Mouse (Mus musculus) CH12.LX (cell line): Measurements from ENCODE around the gene Pilrb1. TPM values are rescaled to one million over a fixed set of nuclear protein-coding genes. Genes with fewer than 3 reads are reported as not detected.

ENCODE experiments used
- DNase-seq: peaks from one replicate; pipeline ENCODE4 v3.0.0-alpha.2; 2013; ENCODE audit errors: extremely low read depth
- H3K27ac ChIP-seq: 2 replicates; pipeline ENCODE4 v1.5.1; 2012; ENCODE audit warnings: low read depth, mild to moderate bottlenecking, control low read depth, moderate library complexity; ENCODE audit not compliant: insufficient read depth
- H3K27me3 ChIP-seq: replicated peaks from 2 replicates; pipeline ENCODE3; 2012; ENCODE audit warnings: inconsistent platforms
- H3K36me3 ChIP-seq, 2 experiments: replicated peaks in 1 of 2; 2 replicates each; pipeline versions ENCODE3 to v1.6.1; 2012; ENCODE audit warnings: inconsistent platforms in 1 of 2, low read length in 1 of 2, mild to moderate bottlenecking in 1 of 2, mixed read lengths in 1 of 2, moderate library complexity in 1 of 2; ENCODE audit not compliant: control insufficient read depth in 1 of 2, insufficient read depth in 1 of 2
- H3K4me1 ChIP-seq, 2 experiments: 2 replicates each; pipeline ENCODE4 v1.6.1; 2012; ENCODE audit warnings: inconsistent platforms in 1 of 2, moderate library complexity in 1 of 2; ENCODE audit not compliant: insufficient read depth in 2 of 2, control insufficient read depth in 1 of 2
- H3K4me2 ChIP-seq: 2 replicates; pipeline ENCODE4 v1.6.1; 2012; ENCODE audit warnings: low read depth, mild to moderate bottlenecking, control low read depth; ENCODE audit not compliant: poor library complexity, insufficient read depth, severe bottlenecking
- H3K4me3 ChIP-seq, 3 experiments: fragments of 150-350 bp in 1 of 3; sonication (generic) in 1 of 3; replicated peaks in 1 of 3; 2 replicates each; pipeline versions ENCODE3 to v1.5.1; 2011 to 2012; ENCODE audit warnings: low read depth in 2 of 3, low read length in 2 of 3, mild to moderate bottlenecking in 2 of 3, moderate library complexity in 2 of 3, control low read depth in 1 of 3, improper control_type of control experiment in 1 of 3, inconsistent platforms in 1 of 3, mixed read lengths in 1 of 3; ENCODE audit not compliant: poor library complexity in 1 of 3
- H3K79me2 ChIP-seq: replicated peaks from 2 replicates; pipeline ENCODE4 v1.6.1; 2012; ENCODE audit warnings: mild to moderate bottlenecking, moderate library complexity; ENCODE audit not compliant: control insufficient read depth, poor library complexity, insufficient read depth, severe bottlenecking; ENCODE audit errors: extremely low read depth
- H3K9ac ChIP-seq: 2 replicates; pipeline ENCODE4 v1.6.1; 2012; ENCODE audit warnings: low read depth, mild to moderate bottlenecking, control low read depth, moderate library complexity; ENCODE audit not compliant: insufficient read depth
- H3K9me3 ChIP-seq: replicated peaks from 2 replicates; pipeline ENCODE3; 2012; ENCODE audit warnings: low read length, inconsistent platforms, mixed read lengths
- CHD1 ChIP-seq: IDR thresholded peaks from 2 replicates; pipeline ENCODE4 v1.6.1; 2012; ENCODE audit warnings: low read depth, low read length, improper control_type of control experiment, inconsistent platforms
- CHD2 ChIP-seq: IDR thresholded peaks from 2 replicates; pipeline ENCODE4 v1.6.1; 2011; ENCODE audit warnings: low read length, improper control_type of control experiment
- E2F4 ChIP-seq: IDR thresholded peaks from 2 replicates; pipeline ENCODE4 v1.6.1; 2011; ENCODE audit warnings: low read depth, low read length, improper control_type of control experiment; ENCODE audit not compliant: insufficient replicate concordance
- ELF1 ChIP-seq: IDR thresholded peaks from 2 replicates; pipeline ENCODE4 v1.6.1; 2014; ENCODE audit warnings: low read depth, mild to moderate bottlenecking, inconsistent platforms, low read length, improper control_type of control experiment
- EP300 ChIP-seq: IDR thresholded peaks from 2 replicates; pipeline ENCODE4 v1.6.1; 2011; ENCODE audit warnings: low read length, improper control_type of control experiment
- ETS1 ChIP-seq: conservative IDR thresholded peaks from 2 replicates; pipeline ENCODE4 v1.6.1; 2012; ENCODE audit warnings: low read depth, mild to moderate bottlenecking, inconsistent platforms, low read length, improper control_type of control experiment, moderate library complexity
- HCFC1 ChIP-seq: IDR thresholded peaks from 2 replicates; pipeline ENCODE4 v1.6.1; 2012; ENCODE audit warnings: low read depth, mild to moderate bottlenecking, inconsistent platforms, low read length, improper control_type of control experiment
- IRF4 ChIP-seq: IDR thresholded peaks from 2 replicates; pipeline ENCODE4 v1.6.1; 2014; ENCODE audit warnings: low read depth, mild to moderate bottlenecking, inconsistent platforms, low read length, improper control_type of control experiment
- JUN ChIP-seq: IDR thresholded peaks from 2 replicates; pipeline ENCODE4 v1.6.1; 2011; ENCODE audit warnings: low read depth, mild to moderate bottlenecking, low read length, improper control_type of control experiment, moderate library complexity; ENCODE audit not compliant: insufficient read depth
- KAT2A ChIP-seq: IDR thresholded peaks from 2 replicates; pipeline ENCODE4 v1.6.1; 2012; ENCODE audit warnings: low read length, improper control_type of control experiment, inconsistent platforms; ENCODE audit not compliant: insufficient replicate concordance
- MAX ChIP-seq: IDR thresholded peaks from 2 replicates; pipeline ENCODE4 v1.6.1; 2011; ENCODE audit warnings: low read length, improper control_type of control experiment
- MEF2A ChIP-seq: IDR thresholded peaks from 2 replicates; pipeline ENCODE4 v1.6.1; 2014; ENCODE audit warnings: low read depth, mild to moderate bottlenecking, inconsistent platforms, low read length, improper control_type of control experiment, borderline replicate concordance
- MXI1 ChIP-seq: IDR thresholded peaks from 2 replicates; pipeline ENCODE4 v1.6.1; 2011; ENCODE audit warnings: mild to moderate bottlenecking, low read depth, low read length, improper control_type of control experiment
- NELFE ChIP-seq: IDR thresholded peaks from 2 replicates; pipeline ENCODE4 v1.6.1; 2011; ENCODE audit warnings: low read depth, low read length, improper control_type of control experiment
- PAX5 ChIP-seq: IDR thresholded peaks from 2 replicates; pipeline ENCODE4 v1.6.1; 2012; ENCODE audit warnings: low read length, inconsistent platforms, mixed read lengths
- POLR2A ChIP-seq: IDR thresholded peaks from 2 replicates; pipeline ENCODE4 v1.6.1; 2011; ENCODE audit warnings: low read depth, mild to moderate bottlenecking, improper control_type of control experiment, low read length
- POLR2AphosphoS2 ChIP-seq: IDR thresholded peaks from 2 replicates; pipeline ENCODE4 v1.6.1; 2011; ENCODE audit warnings: low read depth, low read length, improper control_type of control experiment
- RCOR1 ChIP-seq: conservative IDR thresholded peaks from 2 replicates; pipeline ENCODE4 v1.6.1; 2012; ENCODE audit warnings: low read depth, mild to moderate bottlenecking, inconsistent platforms, low read length, improper control_type of control experiment
- SIN3A ChIP-seq: IDR thresholded peaks from 2 replicates; pipeline ENCODE4 v1.6.1; 2012; ENCODE audit warnings: low read length, improper control_type of control experiment, inconsistent platforms
- TBP ChIP-seq: conservative IDR thresholded peaks from 2 replicates; pipeline ENCODE4 v1.6.1; 2011; ENCODE audit warnings: low read depth, low read length, improper control_type of control experiment
- USF2 ChIP-seq: conservative IDR thresholded peaks from 2 replicates; pipeline ENCODE4 v1.6.1; 2011; ENCODE audit warnings: low read depth, low read length, improper control_type of control experiment
- ZKSCAN1 ChIP-seq: IDR thresholded peaks from 2 replicates; pipeline ENCODE4 v1.6.1; 2012; ENCODE audit warnings: low read depth, inconsistent platforms, low read length, improper control_type of control experiment, borderline replicate concordance
- ZMIZ1 ChIP-seq: IDR thresholded peaks from 2 replicates; pipeline ENCODE4 v1.6.1; 2012; ENCODE audit warnings: low read depth, mild to moderate bottlenecking, inconsistent platforms, low read length, improper control_type of control experiment
- dilution Hi-C: fragments of 300-500 bp; cut with MboI; formaldehyde crosslinking; loops from 2 replicates; pipeline ENCODE4 v1.14.3; 2020; ENCODE audit warnings: low sequenced_read_pairs; ENCODE audit not compliant: extremely low pct_unique_long_range_greater_than_20kb, extremely low pct_ligation_motif_present
- in situ Hi-C: fragments of 300-500 bp; cut with MboI; formaldehyde crosslinking; loops from 3 replicates; pipeline ENCODE4 v1.14.3; 2019; ENCODE audit warnings: low sequenced_read_pairs, low pct_ligation_motif_present, low pct_unique_long_range_greater_than_20kb, mixed read lengths
- polyA plus RNA-seq: library from polyadenylated mRNA; unstranded; fragments of >175 nt; gene quantifications from 2 replicates; pipeline ENCODE4 v1.2.1, GENCODE M21; 2012; ENCODE audit warnings: low read depth; ENCODE audit not compliant: insufficient read length
- total RNA-seq, 2 experiments: library from RNA; depleted of rRNA; stranded (reverse); fragments of 300-350 nt in 1 of 2; fragments of >200 nt in 1 of 2; gene quantifications; 2 replicates each; pipeline ENCODE4 v1.2.3; 2012 to 2014

The Pilrb1 gene
- total and polyA plus RNA-seq, 3 experiments: not detected

- H3K9me3 ChIP-seq: no peaks in the 10 kb centered on the region
- no peaks in the 10 kb centered on the region for H3K79me2 ChIP-seq
- TF ChIP-seq SIN3A (0 out of 2 replicates have a peak, but pooled peaks have one; percentile 21), POLR2A (peak; percentile 61), CHD1 (no peak), CHD2 (peak; percentile 80), IRF4 (0 out of 2 replicates have a peak, but pooled peaks have one; percentile 18), MXI1 (peak; percentile 93), MEF2A (0 out of 2 replicates have a peak, but pooled peaks have one; percentile 30), POLR2AphosphoS2 (no peak), JUN (no peak), ELF1 (peak; percentile 20; the same call in 1 of the 2 replicates), ETS1 (0 out of 2 replicates have a peak, but pooled peaks have one; percentile 8), EP300 (no peak)
- H3K27ac ChIP-seq: peak overlapping the region; percentile 84; the same call in 1 of the 2 replicates
- no peaks in the 10 kb centered on the region for H3K27me3 ChIP-seq
- dilution Hi-C loops: no loop called here
- peak overlapping the region in 1 of 3 experiments; percentile 31 for H3K4me3 ChIP-seq
- H3K4me2 ChIP-seq: peak overlapping the region; percentile 26
- H3K36me3 ChIP-seq: no peaks in the 10 kb centered on the region
- DNase-seq: peak; percentile 67
- H3K4me1 ChIP-seq: peaks cover 33 to 88% of the 10 kb centered on the region in 2 experiments
- H3K9ac ChIP-seq: no peak overlapping the region; the same call in 1 of the 2 replicates
- in situ Hi-C loops: no loop called here
Measured at GRCm38 (mm10) chr5:137826421-137826820, 31.5 kb downstream of the Pilrb1 start.

- TF ChIP-seq PAX5 (no peak), MAX (no peak), ETS1 (no peak), HCFC1 (no peak), TBP (no peak), KAT2A (no peak), ZMIZ1 (no peak), ZKSCAN1 (no peak), USF2 (no peak), RCOR1 (no peak), MXI1 (no peak), NELFE (no peak), E2F4 (no peak)
- dilution Hi-C loops: no loop called here
- H3K4me1 ChIP-seq: peaks cover 30 to 84% of the 10 kb centered on the region in 2 experiments
Measured at GRCm38 (mm10) chr5:137825971-137826370, 31.9 kb downstream of the Pilrb1 start.

More at GRCm38 (mm10) chr5:137825971-137826370, 31.9 kb downstream of the Pilrb1 start:
- no peak for DNase-seq
- no peaks in the 10 kb centered on the region for H3K36me3 ChIP-seq
- H3K79me2 ChIP-seq: no peaks in the 10 kb centered on the region
- H3K27ac ChIP-seq: peak overlapping the region; percentile 84
- H3K9me3 ChIP-seq: no peaks in the 10 kb centered on the region
- in situ Hi-C loops: no loop called here
- H3K9ac ChIP-seq: no peak overlapping the region; the same call in 1 of the 2 replicates
- H3K27me3 ChIP-seq: no peaks in the 10 kb centered on the region
- peak overlapping the region; percentile 26 for H3K4me2 ChIP-seq
- H3K4me3 ChIP-seq: peak overlapping the region in 1 of 3 experiments; percentile 21
